Mouse (Mus musculus) MEL (cell line): ENCODE data around the gene Dlg1.

Source experiments
- ELF1 ChIP-seq: IDR thresholded peaks from 2 replicates; pipeline ENCODE4 v1.6.1; 2014; ENCODE audit warnings: low read depth, mild to moderate bottlenecking, inconsistent platforms, low read length, improper control_type of control experiment, moderate library complexity
- MYC ChIP-seq: IDR thresholded peaks from 2 replicates; pipeline ENCODE4 v1.6.1; 2011; ENCODE audit warnings: low read depth, mild to moderate bottlenecking, low read length, improper control_type of control experiment, moderate library complexity

DNA sequence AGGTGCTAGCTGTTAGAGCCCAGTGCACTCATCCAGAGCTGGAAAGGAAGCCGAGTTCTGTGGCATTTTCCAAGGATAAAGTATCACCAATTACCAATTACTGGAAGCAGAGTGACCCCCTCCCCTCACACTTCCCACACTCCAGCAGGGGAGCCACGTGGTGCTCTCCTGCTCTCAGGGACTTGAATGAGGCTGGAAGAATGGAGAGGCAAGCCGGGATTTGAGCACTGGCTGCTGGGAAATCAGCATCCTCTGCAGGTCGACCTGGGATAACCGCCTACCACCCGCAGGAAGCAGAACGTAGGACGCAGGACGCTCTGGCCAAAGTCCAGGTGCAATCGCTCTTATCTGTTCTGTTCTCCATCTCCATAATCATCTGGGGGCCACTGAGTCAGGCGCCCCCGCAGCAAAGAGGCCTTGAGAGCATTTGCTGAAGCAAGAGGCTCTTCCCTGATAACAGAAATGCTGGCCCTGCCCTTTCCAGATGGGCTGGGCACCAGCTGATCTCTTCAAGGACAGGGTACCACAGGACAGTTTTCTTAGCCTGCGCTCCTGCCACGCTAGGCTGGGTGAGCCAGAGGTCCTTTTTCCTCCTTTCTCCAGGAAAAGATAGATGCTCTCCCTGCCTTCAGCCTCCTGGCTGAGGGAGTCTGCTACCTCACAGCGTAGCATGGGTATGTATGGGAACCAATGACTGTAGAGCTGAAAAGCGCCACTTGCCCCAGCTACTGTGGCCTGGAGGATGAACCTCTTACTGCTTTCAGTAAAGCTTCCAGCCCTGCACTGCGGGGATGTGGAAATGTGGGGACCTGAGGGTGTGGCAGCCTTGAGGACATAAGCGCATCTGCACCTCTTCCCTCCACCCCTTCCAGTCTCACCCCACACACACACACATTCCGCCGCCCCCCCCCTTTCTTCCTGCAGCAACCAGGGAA is 242.9 kb downstream of the Dlg1 start:
- TF ChIP-seq ELF1 = no peak
- no peak for TF ChIP-seq MYC
